Mouse (Mus musculus) G1E (cell line): Measurements from ENCODE around the gene Epm2aip1. TPM values are rescaled to one million over a fixed set of nuclear protein-coding genes. Genes with fewer than 3 reads are reported as not detected.

ENCODE experiments used
- ATAC-seq: 2 replicates; pipeline ENCODE4 v1.8.0; 2016; ENCODE audit warnings: mild to moderate bottlenecking; ENCODE audit not compliant: insufficient number of reproducible peaks, poor library complexity, low FRiP score, severe bottlenecking; ENCODE audit errors: extremely low read depth
- DNase-seq: peaks from one replicate; pipeline ENCODE4 v3.0.0; 2012; ENCODE audit warnings: low spot score
- H3K27me3 ChIP-seq: 2 replicates; pipeline ENCODE4 v1.6.1; 2012; ENCODE audit warnings: mild to moderate bottlenecking, low read length, inconsistent platforms; ENCODE audit not compliant: insufficient read depth
- H3K36me3 ChIP-seq: replicated peaks from 2 replicates; pipeline ENCODE3; 2012; ENCODE audit warnings: mild to moderate bottlenecking, inconsistent platforms
- H3K4me1 ChIP-seq: 2 replicates; pipeline ENCODE4 v1.6.1; 2012; ENCODE audit warnings: low read depth, low read length, inconsistent platforms, mixed read lengths; ENCODE audit not compliant: insufficient read depth
- H3K4me3 ChIP-seq: 2 replicates; pipeline ENCODE4 v1.5.1; 2012; ENCODE audit warnings: low read depth, mild to moderate bottlenecking, inconsistent platforms, low read length, moderate library complexity, mixed read lengths
- H3K9me3 ChIP-seq: replicated peaks from 2 replicates; pipeline ENCODE4 v1.6.1; 2012; ENCODE audit warnings: inconsistent platforms
- CTCF ChIP-seq: IDR thresholded peaks from 2 replicates; pipeline ENCODE4 v1.5.1; 2012; ENCODE audit warnings: low read depth, low read length, inconsistent platforms, mixed read lengths
- GATA1 ChIP-seq: IDR thresholded peaks from 2 replicates; pipeline ENCODE4 v1.6.1; 2012; ENCODE audit warnings: borderline replicate concordance, low read length, inconsistent platforms, mixed read lengths
- GATA2 ChIP-seq: IDR thresholded peaks from 2 replicates; pipeline ENCODE4 v1.6.1; 2012; ENCODE audit warnings: low read depth, low read length, inconsistent platforms, borderline replicate concordance
- POLR2AphosphoS5 ChIP-seq: IDR thresholded peaks from 2 replicates; pipeline ENCODE4 v1.6.1; 2012; ENCODE audit warnings: low read depth, low read length, inconsistent platforms; ENCODE audit not compliant: insufficient replicate concordance
- TAL1 ChIP-seq: conservative IDR thresholded peaks from 2 replicates; pipeline ENCODE4 v1.6.1; 2012; ENCODE audit warnings: low read depth, low read length, inconsistent platforms, mixed read lengths
- polyA plus RNA-seq: library from polyadenylated mRNA; stranded (reverse); fragments of >175 nt; gene quantifications from 2 replicates; pipeline ENCODE4 v1.2.3, GENCODE M21; 2012
- total RNA-seq, 2 experiments: library from RNA; stranded (forward) in 1 of 2; stranded (reverse) in 1 of 2; fragments of 200-1000 nt in 1 of 2; fragments of >200 nt in 1 of 2; fragmentation: Nextera tagmentation in 1 of 2; gene quantifications; 2 replicates each; pipeline ENCODE4 v1.2.3; 2014 to 2017

Gene Epm2aip1
- total and polyA plus RNA-seq, 3 experiments = 3.3 to 64.7 (median 29.1) TPM

DNA sequence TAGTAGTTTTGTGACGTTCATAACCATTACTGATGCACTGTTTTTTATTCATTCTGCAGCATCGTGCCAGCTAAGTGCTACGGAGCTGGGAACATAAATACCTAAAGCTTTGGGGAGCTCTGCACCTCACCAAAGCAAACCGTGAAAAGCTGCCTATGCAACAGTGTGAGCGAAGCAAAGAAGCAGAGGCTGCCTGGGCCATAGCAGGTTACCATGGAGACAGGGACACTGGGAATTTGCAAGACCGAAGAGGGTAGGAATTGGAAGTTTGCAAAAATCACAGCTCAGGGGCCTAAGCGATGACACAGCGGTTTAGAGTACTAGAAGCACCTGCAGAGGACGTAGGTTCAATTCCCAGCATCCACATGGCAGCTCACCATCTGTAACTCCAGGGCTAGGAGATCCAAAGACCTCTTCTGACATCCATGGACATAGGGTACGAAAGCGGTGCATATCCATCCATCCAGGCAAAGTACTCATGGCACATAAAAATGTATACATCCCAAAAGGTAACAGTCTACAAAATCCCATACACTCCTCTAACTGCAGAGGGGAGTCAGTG, 18.9 kb downstream of the Epm2aip1 start:
- Histone ChIP-seq H3K9me3 (no peaks in the 10 kb centered on the region), H3K27me3 (peaks cover 6% of the 10 kb centered on the region), H3K36me3 (no peaks in the 10 kb centered on the region), H3K4me3 (no peak overlapping the region), H3K4me1 (peaks cover 3% of the 10 kb centered on the region)
- no peak for ATAC-seq
- DNase-seq = no peak
- TF ChIP-seq CTCF = no peak

DNA sequence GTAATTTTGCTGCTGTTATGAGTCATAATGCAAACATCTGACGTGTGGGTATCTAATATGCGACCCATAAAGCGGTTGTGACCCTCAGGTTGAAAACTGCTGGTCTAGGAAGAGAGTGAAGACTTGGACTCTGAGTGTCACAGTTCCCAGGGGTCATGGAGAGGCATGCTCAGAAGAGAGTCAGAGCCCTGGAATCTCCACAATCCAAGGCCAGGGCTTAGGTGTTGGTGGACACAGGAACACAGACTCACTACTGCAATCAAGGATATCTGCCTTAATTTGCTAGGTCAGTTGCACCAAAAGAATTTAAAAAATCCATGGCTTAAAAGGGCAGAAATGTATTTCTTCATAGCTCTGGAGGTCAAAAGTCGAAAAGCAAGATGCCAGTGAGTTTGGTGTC, 21.5 kb downstream of the Epm2aip1 start:
- TF ChIP-seq POLR2AphosphoS5 = no peak
- no peak for TF ChIP-seq GATA1
- TF ChIP-seq CTCF = no peak
- no peak for TF ChIP-seq TAL1
- TF ChIP-seq GATA2 = no peak
- Histone ChIP-seq H3K9me3 (no peaks in the 10 kb centered on the region), H3K4me3 (no peak overlapping the region), H3K27me3 (peaks cover 15% of the 10 kb centered on the region), H3K4me1 (peaks cover 3% of the 10 kb centered on the region), H3K36me3 (no peaks in the 10 kb centered on the region)
- ATAC-seq (no peak), DNase-seq (no peak)

DNA sequence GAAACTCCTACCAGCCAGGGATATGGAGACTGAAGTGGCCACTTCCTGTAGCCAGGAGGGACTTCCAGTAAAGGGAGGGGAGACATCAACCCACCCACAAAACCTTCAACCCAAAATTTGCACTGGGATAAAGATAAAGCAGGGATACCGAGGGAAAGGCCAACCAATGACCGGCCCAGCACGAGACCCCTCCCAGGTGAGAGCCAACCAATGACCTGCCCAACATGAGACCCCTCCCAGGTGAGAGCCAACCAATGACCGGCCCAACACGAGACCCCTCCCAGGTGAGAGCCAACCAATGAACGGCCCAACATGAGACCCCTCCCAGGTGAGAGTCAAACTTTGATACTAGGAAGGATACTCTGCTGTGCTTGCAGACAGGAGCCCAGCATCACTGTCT, 23.2 kb downstream of the Epm2aip1 start:
- TF ChIP-seq GATA2 (no peak), POLR2AphosphoS5 (no peak), TAL1 (no peak), CTCF (no peak)

DNA sequence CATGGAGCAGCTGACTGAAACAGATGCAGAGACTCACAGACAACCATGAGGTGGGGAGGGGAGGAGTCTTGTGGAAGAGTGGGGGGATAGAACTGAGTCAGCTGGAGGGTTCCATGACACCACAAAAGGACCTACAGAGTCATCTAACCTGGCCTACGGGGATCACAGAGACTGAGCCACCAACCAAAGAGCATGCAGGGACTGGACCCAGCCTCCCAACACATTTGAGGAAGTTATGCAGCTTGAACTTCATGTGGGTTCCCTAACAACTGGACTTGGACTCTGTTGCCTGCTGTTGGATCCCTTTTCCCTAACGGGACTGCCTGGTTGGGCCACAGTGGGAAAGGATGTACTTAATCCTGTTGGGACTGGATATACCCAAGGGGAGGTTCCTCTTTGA, 23.6 kb downstream of the Epm2aip1 start:
- Histone ChIP-seq H3K27me3 (peaks cover 18% of the 10 kb centered on the region), H3K4me1 (no peaks in the 10 kb centered on the region), H3K9me3 (no peaks in the 10 kb centered on the region), H3K4me3 (no peak overlapping the region), H3K36me3 (no peaks in the 10 kb centered on the region)
- TF ChIP-seq POLR2AphosphoS5 (no peak), TAL1 (no peak), CTCF (no peak), GATA1 (no peak), GATA2 (no peak)
- ATAC-seq (no peak), DNase-seq (no peak)

More for the DNA sequence above, 23.2 kb downstream of the Epm2aip1 start:
- no peak overlapping the region for H3K4me3 ChIP-seq
- peaks cover 18% of the 10 kb centered on the region for H3K27me3 ChIP-seq
- ATAC-seq (no peak), DNase-seq (no peak)
- no peaks in the 10 kb centered on the region for H3K9me3 ChIP-seq
- no peaks in the 10 kb centered on the region for H3K4me1 ChIP-seq
- H3K36me3 ChIP-seq = no peaks in the 10 kb centered on the region

DNA sequence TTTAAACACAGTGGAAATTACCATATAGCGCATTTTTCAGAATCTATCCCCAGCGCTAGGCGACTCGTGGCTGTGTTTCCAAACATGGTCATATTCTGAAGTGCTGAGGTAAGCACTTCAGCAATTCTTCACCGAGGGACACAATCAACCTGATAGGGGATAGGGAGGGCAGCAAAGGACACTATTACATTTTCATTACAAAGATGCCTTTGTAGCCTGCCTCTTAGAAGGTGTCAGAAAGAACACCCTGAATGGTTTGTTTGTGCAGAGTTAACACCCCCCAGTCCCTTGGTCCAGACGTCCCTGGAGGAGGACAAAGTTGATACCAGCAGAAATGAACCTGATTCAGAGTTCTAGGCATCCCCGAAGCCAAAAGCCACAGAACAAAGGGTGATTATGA, 24.7 kb downstream of the Epm2aip1 start:
- TF ChIP-seq GATA1 (no peak), CTCF (no peak), POLR2AphosphoS5 (no peak)
- DNase-seq (no peak), ATAC-seq (no peak)
- H3K4me1 ChIP-seq = no peaks in the 10 kb centered on the region
- H3K27me3 ChIP-seq = peaks cover 18% of the 10 kb centered on the region
- H3K36me3 ChIP-seq = no peaks in the 10 kb centered on the region
- no peaks in the 10 kb centered on the region for H3K9me3 ChIP-seq
- no peak overlapping the region for H3K4me3 ChIP-seq

DNA sequence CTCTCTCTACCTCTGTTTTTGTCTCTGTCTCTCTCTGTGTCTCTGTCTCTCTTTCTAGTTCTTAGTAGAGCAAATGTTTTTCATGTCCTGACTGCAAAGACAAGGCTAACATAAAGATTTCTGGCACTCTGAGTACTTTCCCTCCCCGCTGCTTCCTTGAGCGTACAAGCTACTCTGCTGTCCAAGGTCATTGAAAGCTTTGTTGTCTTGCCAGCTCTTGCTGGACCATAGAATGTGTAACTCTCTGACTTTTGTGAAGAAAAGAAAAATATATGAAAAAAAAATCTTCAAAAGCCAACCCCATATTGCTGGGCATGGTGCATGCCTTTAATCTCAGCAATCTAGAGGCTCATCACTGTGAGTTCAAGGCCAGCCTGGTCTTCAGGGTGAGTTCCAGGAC, 26.9 kb downstream of the Epm2aip1 start:
- DNase-seq (no peak), ATAC-seq (no peak)
- no peaks in the 10 kb centered on the region for H3K9me3 ChIP-seq
- H3K36me3 ChIP-seq = no peaks in the 10 kb centered on the region
- H3K4me1 ChIP-seq = no peaks in the 10 kb centered on the region
- TF ChIP-seq GATA1 = no peak
- no peak for TF ChIP-seq TAL1
- no peak for TF ChIP-seq CTCF
- TF ChIP-seq GATA2 = no peak
- TF ChIP-seq POLR2AphosphoS5 = no peak
- peaks cover 16% of the 10 kb centered on the region for H3K27me3 ChIP-seq
- no peak overlapping the region for H3K4me3 ChIP-seq

DNA sequence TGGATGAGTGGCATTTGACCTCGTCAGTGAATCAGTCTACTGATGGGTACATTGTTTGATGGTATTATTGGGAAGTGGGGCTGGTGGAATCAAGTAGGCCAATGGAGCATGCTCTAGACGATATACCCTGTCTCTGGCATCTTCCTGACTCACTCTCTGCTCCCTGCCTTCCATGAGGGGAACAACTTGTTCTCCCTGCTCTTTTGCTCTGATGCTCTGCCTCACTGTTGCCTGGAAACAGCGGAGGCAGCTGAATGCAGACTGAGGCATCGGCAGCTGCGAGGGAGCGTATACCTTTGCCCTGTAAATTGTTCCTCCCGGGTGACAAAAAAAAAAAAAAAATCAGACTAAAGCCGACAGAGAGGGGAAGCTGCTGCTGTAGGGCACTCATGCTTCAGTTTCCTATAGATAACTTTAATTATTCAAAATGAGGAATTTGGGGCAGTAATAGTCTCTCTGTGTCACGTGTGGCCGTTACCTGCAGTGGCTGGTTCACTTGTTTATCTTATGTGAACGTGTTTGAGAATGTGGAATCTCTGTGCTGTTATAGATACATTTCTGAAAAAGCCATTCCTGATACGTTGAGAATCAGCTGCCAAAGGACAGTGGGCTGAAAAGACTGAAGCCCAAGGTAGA, 30.6 kb downstream of the Epm2aip1 start:
- TF ChIP-seq GATA1 = no peak
- TF ChIP-seq CTCF = no peak
- TF ChIP-seq TAL1 = no peak
- no peak for TF ChIP-seq POLR2AphosphoS5
- no peak for TF ChIP-seq GATA2
- no peak overlapping the region for H3K4me3 ChIP-seq
- no peaks in the 10 kb centered on the region for H3K4me1 ChIP-seq
- H3K27me3 ChIP-seq = peaks cover 11% of the 10 kb centered on the region
- H3K9me3 ChIP-seq = no peaks in the 10 kb centered on the region
- no peak for DNase-seq
- no peaks in the 10 kb centered on the region for H3K36me3 ChIP-seq
- ATAC-seq = no peak
